Mouse (Mus musculus) cerebellum, postnatal 36 days (tissue): ENCODE data around the gene Angel2.
A peak's percentile ranks its signal among the peaks of the same experiment; 100 is the strongest.
"Not testable (repeated sequence)": the region's sequence is repeated elsewhere in the genome, so short reads cannot be mapped to it uniquely, and the experiment has no call there.

Experiments used
- DNase-seq, 2 experiments: peaks; one replicate each; pipeline ENCODE4 v3.0.0; 2021 to 2022; ENCODE audit warnings: mixed read lengths in 2 of 2

The Angel2 gene

GRCm38 (mm10) chr1:190924812-190925211, at the start of gene Angel2:
Gene Angel2, plus strand, starts transcription at chr1:190925112.
- DNase-seq, result not testable (repeated sequence)

GRCm38 (mm10) chr1:190875751-190876150, 49.2 kb upstream of the Angel2 start:
- no peak for DNase-seq

- no peak for DNase-seq
These were observed 44.3 kb upstream of the Angel2 start for GRCm38 (mm10) chr1:190880638-190881037.

DNA sequence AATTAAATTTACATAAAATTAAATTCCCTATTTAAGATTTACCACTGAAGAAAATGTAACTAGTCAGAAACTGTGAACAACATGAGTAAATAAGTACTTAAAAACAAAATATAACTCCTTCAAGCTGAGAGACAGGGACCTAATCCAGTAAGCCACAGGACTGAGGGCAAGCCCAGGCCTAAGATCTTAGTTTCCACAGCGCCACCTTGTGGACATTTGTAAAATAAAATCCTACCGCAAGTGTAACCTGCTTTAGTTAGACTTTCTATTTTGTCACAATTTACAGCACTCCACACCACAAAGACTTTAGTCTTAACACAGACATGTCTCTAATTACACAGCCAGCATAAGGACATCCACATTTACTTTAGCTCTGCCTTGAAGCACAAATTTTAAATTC, 43.5 kb upstream of the Angel2 start:
- peak; percentile 44 to 65 for DNase-seq

DNA sequence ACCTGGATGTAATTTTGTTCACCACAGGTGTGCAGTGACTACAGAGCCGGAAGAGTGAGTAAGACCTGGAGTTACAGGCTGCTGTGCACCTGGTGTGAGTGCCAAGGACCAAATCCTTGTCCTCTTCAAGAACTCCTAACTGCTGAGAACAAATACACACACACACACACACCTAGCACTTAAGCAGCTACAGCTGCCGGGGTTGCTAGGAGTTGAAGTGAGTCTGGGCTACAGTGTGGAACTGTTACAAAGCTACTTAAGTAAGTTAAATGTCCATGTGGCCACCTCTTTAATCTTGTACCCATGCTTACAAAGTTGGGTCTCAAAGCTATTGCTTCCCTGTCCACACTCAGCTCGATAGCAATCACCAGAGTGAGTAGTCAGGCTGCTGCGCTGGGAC, 38.9 kb upstream of the Angel2 start:
- DNase-seq, result no peak

GRCm38 (mm10) chr1:190888031-190888430, 36.9 kb upstream of the Angel2 start:
- DNase-seq, result no peak

GRCm38 (mm10) chr1:190888646-190889045, 36.3 kb upstream of the Angel2 start:
- DNase-seq, result no peak

DNA sequence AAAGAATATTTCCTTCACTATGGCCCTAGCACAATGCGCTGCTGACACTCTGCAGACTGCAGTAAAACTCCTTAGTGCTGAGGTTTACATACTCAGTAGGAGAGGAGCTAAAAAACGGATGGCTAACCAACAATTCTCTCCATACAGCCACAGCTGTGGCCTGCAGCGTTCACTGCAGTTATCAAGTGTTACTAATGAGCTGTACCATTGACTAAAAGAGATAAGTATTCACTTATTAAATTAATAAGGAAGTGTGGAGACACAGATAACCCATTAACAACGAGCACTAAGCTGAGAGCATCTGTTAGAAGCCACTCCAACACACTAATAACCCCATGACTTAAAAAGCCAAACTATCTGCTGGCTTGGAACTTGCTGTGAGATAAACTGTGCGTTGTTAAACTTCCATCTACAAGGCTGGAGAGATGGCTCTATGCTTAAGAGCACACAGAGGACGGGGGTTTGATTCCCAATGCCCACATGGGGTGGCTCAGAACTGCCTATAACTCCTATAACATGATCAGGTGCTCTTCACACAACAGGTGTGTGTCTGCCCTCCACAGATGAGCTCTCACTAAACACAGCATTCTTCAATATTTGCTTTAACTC, 31.2 kb upstream of the Angel2 start:
- no peak for DNase-seq

DNA sequence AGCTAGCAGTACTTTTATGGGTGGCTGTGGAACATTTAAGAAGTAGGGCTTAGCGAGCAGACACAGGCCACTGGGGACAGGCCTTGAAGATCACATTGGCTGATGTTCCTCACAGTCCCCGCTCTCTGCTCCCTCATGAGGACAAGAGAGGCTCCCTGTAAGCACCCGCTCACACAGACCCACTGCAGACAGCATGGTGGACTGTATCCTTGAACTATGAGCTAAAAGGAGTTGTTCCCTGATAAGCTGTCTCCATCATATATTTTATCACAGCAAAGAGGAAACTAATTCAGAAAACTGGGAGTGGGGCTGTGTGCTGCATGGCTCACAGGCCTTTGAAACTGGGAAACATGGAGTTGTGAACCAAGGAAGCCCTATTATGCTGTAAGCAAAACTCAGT, 26.7 kb upstream of the Angel2 start:
- DNase-seq, result no peak

GRCm38 (mm10) chr1:190898899-190899575, 25.9 kb upstream of the Angel2 start:
- no peak for DNase-seq

DNA sequence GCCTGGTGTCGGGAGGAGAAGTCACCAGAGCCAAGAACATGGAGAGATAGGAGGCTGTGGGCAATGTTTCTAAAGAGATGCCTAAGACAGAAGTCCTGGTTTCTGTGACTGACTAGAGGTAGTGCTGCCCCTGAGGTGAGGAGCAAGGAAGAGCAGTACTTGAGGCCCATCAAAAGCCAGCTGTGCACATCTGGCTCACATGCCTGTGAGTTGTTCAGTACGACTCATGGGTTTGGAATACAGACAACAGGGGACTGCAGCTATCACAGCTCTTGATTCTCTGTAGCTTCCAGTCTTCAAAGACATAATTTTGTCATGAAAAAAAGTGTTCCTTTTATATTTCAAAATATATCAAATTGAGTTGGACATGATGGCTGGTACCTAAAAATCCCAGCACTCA, 23.8 kb upstream of the Angel2 start:
- no peak for DNase-seq

GRCm38 (mm10) chr1:190904136-190904535, 20.8 kb upstream of the Angel2 start:
- DNase-seq, result no peak

- no peak for DNase-seq
These were observed 20.2 kb upstream of the Angel2 start for GRCm38 (mm10) chr1:190904714-190905113.

DNA sequence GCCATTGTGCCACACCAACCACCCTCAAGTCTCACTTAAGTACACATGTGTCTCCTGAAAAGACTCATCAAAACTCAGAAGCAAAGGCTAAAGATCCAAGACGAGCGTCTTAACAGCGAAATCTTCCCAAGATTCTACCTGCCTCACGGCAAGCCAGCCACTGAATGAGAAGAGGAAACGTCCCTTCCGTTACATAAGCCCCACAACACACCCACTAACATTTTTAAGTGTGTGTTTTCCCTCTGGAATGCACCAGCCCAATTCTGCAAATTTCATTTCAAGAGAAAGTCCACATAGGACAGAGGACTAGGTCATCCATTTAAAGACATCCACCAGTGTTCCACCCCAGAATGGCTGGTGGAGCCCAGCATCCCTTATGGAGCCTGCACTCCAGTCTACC, 14.1 kb upstream of the Angel2 start:
- DNase-seq, result no peak

GRCm38 (mm10) chr1:190911415-190912123, 13.3 kb upstream of the Angel2 start, which contains the start of gene Rps6kc1:
Gene Rps6kc1, minus strand, starts transcription at chr1:190911770.
- peak; percentile 81 to 84 for DNase-seq

DNA sequence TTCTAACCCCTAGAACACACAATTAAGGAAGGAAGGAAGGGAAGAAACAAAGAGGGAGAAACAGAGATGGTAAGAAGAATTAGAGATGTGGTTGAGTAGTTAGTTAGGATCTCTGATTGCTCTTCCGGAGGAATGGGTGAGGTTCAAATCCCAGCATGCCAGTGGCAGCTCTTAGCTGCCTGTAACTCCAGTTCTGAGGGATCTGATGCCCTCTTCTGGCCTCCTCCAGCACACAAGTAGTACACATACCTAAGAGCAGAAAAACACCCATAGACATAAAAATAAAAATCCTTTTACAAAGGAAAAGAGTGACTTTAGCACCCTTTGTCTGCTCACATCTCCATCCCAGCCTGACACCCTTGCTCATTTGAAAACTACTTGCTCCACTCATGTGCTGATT, 12.3 kb upstream of the Angel2 start:
- DNase-seq, result no peak

- DNase-seq, result no peak
These were observed 6.0 kb upstream of the Angel2 start for GRCm38 (mm10) chr1:190918938-190919337.

- no peak for DNase-seq
These were observed 5.0 kb upstream of the Angel2 start for GRCm38 (mm10) chr1:190919725-190920469.

GRCm38 (mm10) chr1:190927311-190927710, 2.4 kb downstream of the Angel2 start:
- DNase-seq, result no peak

DNA sequence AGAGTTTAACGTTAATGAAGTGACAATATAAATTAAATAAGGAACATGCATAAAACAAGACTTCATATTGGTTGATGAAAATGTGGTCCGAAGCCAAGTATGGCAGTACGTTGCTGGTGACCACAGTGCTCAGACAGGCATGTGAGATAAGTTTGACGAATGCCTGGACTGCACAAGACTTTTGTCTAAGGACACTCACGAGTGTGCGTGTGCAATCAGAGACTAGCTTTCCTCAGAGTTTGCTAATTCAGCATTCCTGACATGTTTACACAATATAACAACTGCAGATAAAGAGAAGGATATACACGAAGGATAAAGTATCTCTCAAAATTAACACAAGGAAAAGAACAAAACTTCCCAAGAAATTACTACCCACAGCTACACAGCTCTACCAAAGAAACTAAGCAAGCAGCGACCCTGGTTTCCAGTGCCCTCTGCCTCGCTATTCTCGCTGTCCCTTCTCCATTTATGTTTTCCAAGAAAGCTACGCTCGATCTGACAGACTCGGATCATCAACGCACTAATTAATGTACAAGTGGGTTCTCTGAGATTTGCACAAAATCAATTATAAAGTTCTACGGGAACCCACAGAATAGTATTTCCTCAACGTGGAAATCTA, 2.9 kb downstream of the Angel2 start:
- DNase-seq, result no peak

DNA sequence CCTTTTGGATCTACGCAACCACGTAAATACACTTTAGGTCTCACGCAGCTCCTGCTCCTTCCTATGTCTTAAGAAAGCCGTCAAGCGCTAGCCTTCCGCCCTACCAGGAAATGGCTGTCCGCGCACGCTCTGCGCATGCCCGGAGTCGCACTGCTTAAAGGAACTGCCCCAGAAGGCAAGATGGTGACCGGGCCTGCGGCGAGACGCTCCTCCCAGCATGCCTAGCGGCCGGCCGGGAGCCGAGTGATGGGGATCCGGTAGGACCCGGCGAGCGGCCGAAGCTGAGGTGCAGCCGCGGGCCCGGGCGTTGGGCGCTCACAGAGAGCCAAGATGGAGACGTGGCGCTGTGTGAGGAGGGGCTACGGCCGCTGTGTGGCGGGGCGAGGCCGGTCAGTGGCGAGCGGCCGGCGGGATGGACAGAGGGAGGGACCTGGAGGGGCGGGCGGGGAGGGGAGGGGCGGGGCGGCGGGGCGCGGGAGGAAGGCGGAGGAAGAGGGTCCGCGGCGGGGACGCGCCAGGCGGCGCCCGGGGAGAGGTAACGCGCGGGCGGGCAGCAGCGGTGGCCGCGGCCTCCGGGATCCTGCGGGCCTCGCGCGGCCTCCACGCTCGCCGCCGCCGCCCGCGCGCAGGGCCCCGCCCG, 3.6 kb downstream of the Angel2 start:
- DNase-seq, result peak; percentile 98 to 99

DNA sequence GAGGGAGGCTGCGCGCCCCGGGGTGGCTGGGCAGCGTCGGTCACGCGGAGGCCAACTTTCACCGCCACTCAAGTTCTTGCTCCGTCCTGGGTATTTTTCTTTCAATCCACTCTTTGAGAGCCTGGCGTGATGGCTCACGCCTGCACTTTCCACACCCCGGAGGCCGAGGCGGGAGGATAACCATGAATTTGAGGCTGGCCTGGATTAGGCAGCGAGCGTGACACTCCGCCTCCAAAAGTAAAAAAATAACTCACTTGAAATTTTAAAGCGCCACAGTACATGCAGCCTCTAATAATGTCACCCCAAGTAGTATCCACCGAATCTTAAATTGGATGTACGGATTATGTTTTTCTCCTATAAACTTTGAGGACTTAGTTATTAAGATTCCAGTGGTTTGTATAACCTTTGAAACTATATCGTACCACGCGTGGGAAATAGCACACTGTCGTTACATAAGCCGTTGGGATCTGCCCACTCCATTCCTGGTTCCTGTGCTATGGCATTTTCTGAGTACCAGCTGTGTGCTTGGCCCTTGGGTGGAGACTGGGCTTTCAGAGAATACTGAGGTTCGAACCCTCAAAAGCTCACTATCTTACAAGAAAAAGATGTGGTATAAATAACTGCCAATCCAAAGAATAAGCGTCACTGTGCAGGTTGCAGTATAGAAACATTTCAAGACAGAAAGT, 4.2 kb downstream of the Angel2 start:
- DNase-seq, result peak in 1 of 2 experiments; percentile 58
